Mouse (Mus musculus) heart, postnatal 0 days (tissue): ENCODE measurements at regions not wholly inside any gene's neighbourhood (a gene's known extent, or its start where the extent isn't known, plus 50 kb on each side); places are given as distances from the start of the nearest gene placed in this dataset.

Experiments
- CTCF ChIP-seq: IDR thresholded peaks from 2 replicates; pipeline ENCODE4 v1.5.1; 2016; ENCODE audit warnings: antibody characterized with exemption, control low read depth, low read depth
- EP300 ChIP-seq: IDR thresholded peaks from 2 replicates; pipeline ENCODE4 v1.6.1; 2016; ENCODE audit warnings: antibody characterized with exemption, low read depth

GRCm38 (mm10) chr19:14670078-14670820 is 72.4 kb upstream of the Tle4 start:
- no peak for TF ChIP-seq CTCF
- TF ChIP-seq EP300 = no peak
